Mouse (Mus musculus) hindbrain, embryonic 15.5 days (tissue): ENCODE measurements at regions not wholly inside any gene's neighbourhood (a gene's known extent, or its start where the extent isn't known, plus 50 kb on each side); places are given as distances from the start of the nearest gene placed in this dataset.
"Not testable (repeated sequence)": the region's sequence is repeated elsewhere in the genome, so short reads cannot be mapped to it uniquely, and the experiment has no call there.

Source experiments
- ATAC-seq: fragments of 200-750 bp; cut with Nextera tagmentation; 2 replicates; pipeline ENCODE4 v1.8.0; 2017; ENCODE audit warnings: low read depth, moderate number of reproducible peaks, moderate TSS enrichment; ENCODE audit not compliant: low FRiP score
- H3K27ac ChIP-seq: fragments of 300-500 bp; sonication (generic); replicated peaks from 2 replicates; pipeline ENCODE4 v1.5.1; 2015; ENCODE audit warnings: mild to moderate bottlenecking, inconsistent platforms
- H3K27me3 ChIP-seq: fragments of 300-500 bp; sonication (generic); 2 replicates; pipeline ENCODE4 v1.6.1; 2015; ENCODE audit warnings: control low read depth, inconsistent platforms
- H3K36me3 ChIP-seq: fragments of 300-500 bp; sonication (generic); 2 replicates; pipeline ENCODE4 v1.6.1; 2015; ENCODE audit warnings: control low read depth, inconsistent platforms
- H3K4me1 ChIP-seq: fragments of 300-500 bp; sonication (generic); replicated peaks from 2 replicates; pipeline ENCODE4 v1.6.1; 2015; ENCODE audit warnings: control low read depth, inconsistent platforms
- H3K4me2 ChIP-seq: fragments of 300-500 bp; sonication (generic); 2 replicates; pipeline ENCODE4 v1.6.1; 2015; ENCODE audit warnings: moderate library complexity, mild to moderate bottlenecking, inconsistent platforms
- H3K4me3 ChIP-seq: fragments of 300-500 bp; sonication (generic); 2 replicates; pipeline ENCODE4 v1.5.1; 2015; ENCODE audit warnings: mild to moderate bottlenecking, inconsistent platforms
- H3K9ac ChIP-seq: fragments of 300-500 bp; sonication (generic); 2 replicates; pipeline ENCODE4 v1.6.1; 2015; ENCODE audit warnings: inconsistent platforms
- H3K9me3 ChIP-seq: fragments of 300-500 bp; sonication (generic); 2 replicates; pipeline ENCODE4 v1.6.1; 2016; ENCODE audit warnings: control low read depth, inconsistent platforms
- WGBS: fragments of 180-500 bp; shearing (Covaris S2); methylation state at CpG from one replicate; pipeline ENCODE4 v1.1.7; 2015; 5-methylcytosine and 5-hydroxymethylcytosine counted together

DNA sequence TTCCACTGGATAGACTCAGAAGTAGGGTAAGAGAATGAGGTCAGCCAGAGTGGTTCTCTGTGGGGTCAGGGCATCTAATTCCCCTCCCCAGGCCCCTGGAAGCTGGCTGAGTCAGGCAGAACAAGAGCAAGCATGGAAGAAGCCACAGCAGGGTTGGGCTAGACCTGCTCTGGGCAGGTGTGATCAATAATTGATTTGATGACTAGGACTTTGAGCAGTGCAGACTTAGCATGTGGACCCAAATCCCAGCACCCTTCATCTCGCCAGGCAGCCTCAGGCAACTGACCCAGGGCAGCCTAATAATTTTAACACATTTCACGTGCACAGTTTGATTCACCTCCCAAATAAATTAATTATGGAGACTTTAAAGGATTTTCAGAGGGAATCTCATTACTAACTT, 67.2 kb downstream of the Qdpr start:
- no peak for ATAC-seq
- no peak overlapping the region for H3K4me2 ChIP-seq
- no peak overlapping the region for H3K27ac ChIP-seq
- no peaks in the 10 kb centered on the region for H3K36me3 ChIP-seq
- no peaks in the 10 kb centered on the region for H3K4me1 ChIP-seq
- no peaks in the 10 kb centered on the region for H3K9me3 ChIP-seq
- H3K4me3 ChIP-seq, result no peak overlapping the region
- H3K9ac ChIP-seq, result no peak overlapping the region
- no peaks in the 10 kb centered on the region for H3K27me3 ChIP-seq
- WGBS, result 67% methylated on average over 2 of the region's 2 CpGs

- Histone ChIP-seq H3K27me3 (no peaks in the 10 kb centered on the region), H3K27ac (no peak overlapping the region), H3K9me3 (no peaks in the 10 kb centered on the region), H3K36me3 (no peaks in the 10 kb centered on the region), H3K4me3 (no peak overlapping the region), H3K9ac (no peak overlapping the region), H3K4me2 (no peak overlapping the region), H3K4me1 (no peaks in the 10 kb centered on the region)
- ATAC-seq, result no peak
- WGBS, result 9% methylated on average over 2 of the region's 2 CpGs
Measured at GRCm38 (mm10) chr5:45378486-45378885, 71.5 kb downstream of the Qdpr start.

- Histone ChIP-seq H3K4me1 (no peaks in the 10 kb centered on the region), H3K36me3 (no peaks in the 10 kb centered on the region), H3K9ac (no peak overlapping the region), H3K4me2 (no peak overlapping the region), H3K9me3 (no peaks in the 10 kb centered on the region), H3K27ac (no peak overlapping the region), H3K4me3 (no peak overlapping the region), H3K27me3 (no peaks in the 10 kb centered on the region)
- WGBS, result 86% methylated on average over 2 of the region's 2 CpGs
- no peak for ATAC-seq
Measured at GRCm38 (mm10) chr5:45373069-45373468, 77.0 kb downstream of the Qdpr start.

DNA sequence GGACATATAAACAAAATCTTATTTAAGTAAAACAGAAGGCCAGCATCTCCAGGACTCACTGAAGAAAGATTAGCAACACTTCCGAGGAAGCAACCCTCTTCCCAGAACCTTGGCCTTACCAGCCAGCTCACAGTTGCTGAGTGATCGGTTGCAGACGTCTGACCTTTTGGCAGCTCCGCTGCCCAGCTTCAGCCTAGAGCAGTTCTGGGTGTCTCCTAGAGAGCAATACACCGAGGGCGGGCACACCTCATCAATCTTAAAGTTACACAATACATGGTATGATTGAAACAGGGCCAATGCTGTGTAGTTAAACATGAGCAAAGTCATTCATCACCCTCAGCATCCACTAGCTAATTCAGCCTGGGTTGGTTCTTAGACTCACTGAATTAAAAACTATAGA, 81.6 kb downstream of the Qdpr start:
- H3K36me3 ChIP-seq, result no peaks in the 10 kb centered on the region
- H3K4me2 ChIP-seq, result no peak overlapping the region
- ATAC-seq, result no peak
- no peaks in the 10 kb centered on the region for H3K27me3 ChIP-seq
- H3K4me3 ChIP-seq, result no peak overlapping the region
- no peaks in the 10 kb centered on the region for H3K9me3 ChIP-seq
- H3K27ac ChIP-seq, result no peak overlapping the region
- H3K9ac ChIP-seq, result no peak overlapping the region
- no peaks in the 10 kb centered on the region for H3K4me1 ChIP-seq
- WGBS, result 53% methylated on average over 6 of the region's 6 CpGs

- H3K27ac ChIP-seq, result no peak overlapping the region
- H3K27me3 ChIP-seq, result no peaks in the 10 kb centered on the region
- H3K4me3 ChIP-seq, result no peak overlapping the region
- H3K36me3 ChIP-seq, result no peaks in the 10 kb centered on the region
- H3K9me3 ChIP-seq, result no peaks in the 10 kb centered on the region
- no peaks in the 10 kb centered on the region for H3K4me1 ChIP-seq
- H3K4me2 ChIP-seq, result no peak overlapping the region
- no peak overlapping the region for H3K9ac ChIP-seq
- ATAC-seq, result no peak
Measured at GRCm38 (mm10) chr5:45360189-45360588, 89.8 kb downstream of the Qdpr start.

- H3K27me3 ChIP-seq, result no peaks in the 10 kb centered on the region
- H3K27ac ChIP-seq, result no peak overlapping the region
- no peak for ATAC-seq
- no peak overlapping the region for H3K4me2 ChIP-seq
- no peaks in the 10 kb centered on the region for H3K4me1 ChIP-seq
- H3K36me3 ChIP-seq, result no peaks in the 10 kb centered on the region
- H3K4me3 ChIP-seq, result no peak overlapping the region
- no peaks in the 10 kb centered on the region for H3K9me3 ChIP-seq
- WGBS, result 85% methylated on average over 3 of the region's 3 CpGs
- no peak overlapping the region for H3K9ac ChIP-seq
Measured at GRCm38 (mm10) chr5:45340411-45340810, 109.6 kb downstream of the Qdpr start.

GRCm38 (mm10) chr5:45336801-45337200, 113.2 kb downstream of the Qdpr start:
- Histone ChIP-seq H3K27ac (no peak overlapping the region), H3K4me1 (no peaks in the 10 kb centered on the region), H3K9ac (no peak overlapping the region), H3K27me3 (no peaks in the 10 kb centered on the region), H3K9me3 (no peaks in the 10 kb centered on the region), H3K4me2 (no peak overlapping the region), H3K36me3 (no peaks in the 10 kb centered on the region), H3K4me3 (no peak overlapping the region)
- ATAC-seq, result no peak
- WGBS, result 68% methylated on average over 2 of the region's 2 CpGs

DNA sequence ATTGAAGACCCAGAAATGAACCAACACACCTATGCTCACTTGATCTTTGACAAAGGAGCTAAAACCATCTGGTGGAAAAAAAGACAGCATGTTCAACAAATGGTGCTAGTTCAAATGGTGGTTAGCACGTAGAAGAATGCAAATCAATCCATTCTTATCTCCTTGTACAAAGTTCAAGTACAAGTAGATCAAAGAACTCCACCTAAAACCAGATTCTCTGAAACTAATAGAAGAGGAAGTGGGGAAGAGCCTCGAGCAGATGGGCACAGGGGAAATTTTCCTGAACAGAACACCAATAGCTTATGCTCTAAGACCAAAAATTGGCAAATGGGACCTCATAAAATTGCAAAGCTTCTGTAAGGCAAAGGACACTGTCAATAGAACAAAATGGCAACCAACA, 125.6 kb downstream of the Qdpr start:
- H3K4me1 ChIP-seq, H3K36me3 ChIP-seq, H3K4me3 ChIP-seq, H3K9me3 ChIP-seq, H3K27ac ChIP-seq, ATAC-seq, H3K9ac ChIP-seq, H3K4me2 ChIP-seq, H3K27me3 ChIP-seq: not testable (repeated sequence)
- 80% methylated on average over 2 of the region's 2 CpGs for WGBS

- Histone ChIP-seq H3K36me3 (no peaks in the 10 kb centered on the region), H3K4me1 (no peaks in the 10 kb centered on the region), H3K27ac (no peak overlapping the region), H3K27me3 (no peaks in the 10 kb centered on the region), H3K4me2 (no peak overlapping the region), H3K4me3 (no peak overlapping the region), H3K9me3 (no peaks in the 10 kb centered on the region), H3K9ac (no peak overlapping the region)
- ATAC-seq, result no peak
- WGBS, result 69% methylated on average over 4 of the region's 4 CpGs
Measured at GRCm38 (mm10) chr5:45323500-45323899, 126.5 kb downstream of the Qdpr start.

GRCm38 (mm10) chr5:45318026-45318425, 132.0 kb downstream of the Qdpr start:
- Histone ChIP-seq H3K4me1 (no peaks in the 10 kb centered on the region), H3K4me2 (no peak overlapping the region), H3K9me3 (no peaks in the 10 kb centered on the region), H3K27me3 (no peaks in the 10 kb centered on the region), H3K36me3 (no peaks in the 10 kb centered on the region), H3K4me3 (no peak overlapping the region), H3K27ac (no peak overlapping the region), H3K9ac (no peak overlapping the region)
- WGBS, result 89% methylated on average over 2 of the region's 2 CpGs
- ATAC-seq, result no peak

- Histone ChIP-seq H3K4me2 (no peak overlapping the region), H3K4me3 (no peak overlapping the region), H3K36me3 (no peaks in the 10 kb centered on the region), H3K27me3 (no peaks in the 10 kb centered on the region), H3K9me3 (no peaks in the 10 kb centered on the region), H3K9ac (no peak overlapping the region), H3K27ac (no peak overlapping the region), H3K4me1 (no peaks in the 10 kb centered on the region)
- ATAC-seq, result no peak
- 69% methylated on average over 1 of the region's 1 CpGs for WGBS
Measured at GRCm38 (mm10) chr5:45301120-45301519, 148.9 kb downstream of the Qdpr start.

GRCm38 (mm10) chr5:45298872-45299271, 151.2 kb downstream of the Qdpr start:
- 86% methylated on average over 2 of the region's 2 CpGs for WGBS
- H3K4me2 ChIP-seq, result no peak overlapping the region
- no peak overlapping the region for H3K4me3 ChIP-seq
- H3K27me3 ChIP-seq, result no peaks in the 10 kb centered on the region
- H3K9me3 ChIP-seq, result no peaks in the 10 kb centered on the region
- H3K4me1 ChIP-seq, result no peaks in the 10 kb centered on the region
- ATAC-seq, result no peak
- no peaks in the 10 kb centered on the region for H3K36me3 ChIP-seq
- no peak overlapping the region for H3K9ac ChIP-seq
- H3K27ac ChIP-seq, result no peak overlapping the region

DNA sequence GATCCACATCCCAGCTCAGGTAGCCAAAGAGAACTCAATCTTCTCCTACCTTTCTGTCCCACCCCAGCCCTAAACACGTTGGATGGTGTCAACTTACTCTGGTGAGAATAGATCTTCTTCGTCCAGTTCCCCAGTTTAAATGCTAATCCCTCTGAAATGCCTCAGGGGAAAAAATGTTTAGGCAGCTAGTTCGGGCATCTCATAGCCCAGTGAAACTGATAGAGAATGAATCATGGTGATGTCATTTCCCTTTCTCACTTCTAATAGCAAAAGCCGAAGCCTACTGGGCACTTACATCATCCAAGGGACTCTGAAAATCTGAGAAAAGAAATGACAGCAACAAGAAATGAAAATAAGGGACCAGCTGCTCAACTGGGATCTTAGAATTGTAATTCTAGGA, 154.9 kb downstream of the Qdpr start:
- Histone ChIP-seq H3K9me3 (no peaks in the 10 kb centered on the region), H3K27ac (no peak overlapping the region), H3K4me3 (no peak overlapping the region), H3K27me3 (no peaks in the 10 kb centered on the region), H3K9ac (no peak overlapping the region), H3K4me1 (no peaks in the 10 kb centered on the region), H3K4me2 (no peak overlapping the region), H3K36me3 (no peaks in the 10 kb centered on the region)
- ATAC-seq, result no peak
- 64% methylated on average over 4 of the region's 4 CpGs for whole genome bisulfite sequencing
